Mouse (Mus musculus) cortical plate, adult 2 months (tissue): ENCODE measurements around the gene Klk1b1. TPM values are rescaled to one million over a fixed set of nuclear protein-coding genes. Genes with fewer than 3 reads are reported as not detected.

Source experiments
- H3K27ac ChIP-seq: fragments of 200-500 bp; 2 replicates; pipeline ENCODE4 v1.5.1; 2012; ENCODE audit warnings: low read length, control low read depth, inconsistent platforms; ENCODE audit not compliant: insufficient read depth
- H3K4me1 ChIP-seq: fragments of 200-500 bp; 2 replicates; pipeline ENCODE4 v1.6.1; 2011; ENCODE audit warnings: low read length; ENCODE audit not compliant: control insufficient read depth, insufficient read depth
- H3K4me3 ChIP-seq: fragments of 200-500 bp; 2 replicates; pipeline ENCODE4 v1.5.1; 2011; ENCODE audit warnings: mild to moderate bottlenecking, low read length, control low read depth; ENCODE audit not compliant: insufficient read depth
- CTCF ChIP-seq: fragments of 200-500 bp; IDR thresholded peaks from 2 replicates; pipeline ENCODE4 v1.5.1; 2011; ENCODE audit warnings: mild to moderate bottlenecking, control low read depth, low read length; ENCODE audit not compliant: insufficient read depth; ENCODE audit errors: extremely low read depth
- POLR2A ChIP-seq: fragments of 200-500 bp; IDR thresholded peaks from 2 replicates; pipeline ENCODE4 v1.6.1; 2011; ENCODE audit warnings: mild to moderate bottlenecking, low read length, control low read depth; ENCODE audit not compliant: insufficient read depth; ENCODE audit errors: extremely low read depth
- polyA plus RNA-seq: library from polyadenylated mRNA; depleted of rRNA; stranded (reverse); fragments of >200 nt; gene quantifications from 2 replicates; pipeline ENCODE4 v1.2.3, GENCODE M21; 2012; rRNA removed

Klk1b1 gene
- polyA plus RNA-seq: not detected in 2 replicates

GRCm38 (mm10) chr7:43966451-43966850, at the start of gene Klk1b1:
Gene Klk1b1, plus strand, starts transcription at chr7:43966751.
- Histone ChIP-seq H3K4me3 (no peak within 1 kb of the TSS), H3K27ac (no peak within 1 kb of the TSS), H3K4me1 (no peaks in the 10 kb centered on the region)
- TF ChIP-seq POLR2A (no peak), CTCF (no peak)

DNA sequence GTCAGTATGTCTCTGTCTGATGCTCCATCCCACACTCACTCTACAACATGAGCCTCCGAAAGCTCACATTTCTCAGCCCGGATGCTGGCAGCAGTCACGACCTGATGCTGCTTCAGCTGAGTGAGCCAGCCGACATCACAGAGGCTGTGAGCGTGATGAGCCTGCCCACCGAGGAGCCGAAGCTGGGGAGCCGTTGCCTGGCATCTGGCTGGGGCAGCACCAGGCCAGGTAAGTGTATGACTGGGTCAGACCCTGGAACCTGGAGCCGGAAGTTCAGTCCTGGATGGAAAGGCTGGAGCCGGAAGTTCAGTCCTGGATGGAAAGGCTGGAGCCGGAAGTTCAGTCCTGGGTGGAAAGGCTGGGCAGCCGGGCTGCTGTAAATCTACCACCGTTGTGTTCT, 48.1 kb upstream of the Klk1b1 start:
- Histone ChIP-seq H3K27ac (no peak overlapping the region), H3K4me1 (no peaks in the 10 kb centered on the region), H3K4me3 (no peak overlapping the region)
- no peak for TF ChIP-seq POLR2A
- no peak for TF ChIP-seq CTCF

DNA sequence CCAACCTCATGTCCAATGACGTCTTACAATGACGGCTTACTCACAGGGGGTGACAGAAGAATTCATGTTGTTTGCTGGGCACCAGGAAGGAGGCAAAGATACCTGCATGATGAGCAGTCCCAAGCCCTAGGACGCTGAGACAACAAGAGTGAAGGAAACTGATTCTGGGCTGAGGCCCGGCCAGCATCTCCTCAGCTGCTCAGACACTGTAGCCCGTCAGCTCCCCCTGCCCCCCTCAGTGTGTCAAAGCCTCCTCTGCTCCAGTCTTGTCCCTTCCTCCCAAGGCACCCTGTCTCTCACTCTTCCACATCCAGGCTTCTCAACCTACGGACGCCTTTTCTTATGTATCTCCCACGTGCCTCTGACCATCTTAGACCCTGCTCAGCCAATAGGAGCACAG, 47.7 kb upstream of the Klk1b1 start:
- Histone ChIP-seq H3K4me1 (no peaks in the 10 kb centered on the region), H3K4me3 (no peak overlapping the region), H3K27ac (no peak overlapping the region)
- no peak for TF ChIP-seq CTCF
- no peak for TF ChIP-seq POLR2A

DNA sequence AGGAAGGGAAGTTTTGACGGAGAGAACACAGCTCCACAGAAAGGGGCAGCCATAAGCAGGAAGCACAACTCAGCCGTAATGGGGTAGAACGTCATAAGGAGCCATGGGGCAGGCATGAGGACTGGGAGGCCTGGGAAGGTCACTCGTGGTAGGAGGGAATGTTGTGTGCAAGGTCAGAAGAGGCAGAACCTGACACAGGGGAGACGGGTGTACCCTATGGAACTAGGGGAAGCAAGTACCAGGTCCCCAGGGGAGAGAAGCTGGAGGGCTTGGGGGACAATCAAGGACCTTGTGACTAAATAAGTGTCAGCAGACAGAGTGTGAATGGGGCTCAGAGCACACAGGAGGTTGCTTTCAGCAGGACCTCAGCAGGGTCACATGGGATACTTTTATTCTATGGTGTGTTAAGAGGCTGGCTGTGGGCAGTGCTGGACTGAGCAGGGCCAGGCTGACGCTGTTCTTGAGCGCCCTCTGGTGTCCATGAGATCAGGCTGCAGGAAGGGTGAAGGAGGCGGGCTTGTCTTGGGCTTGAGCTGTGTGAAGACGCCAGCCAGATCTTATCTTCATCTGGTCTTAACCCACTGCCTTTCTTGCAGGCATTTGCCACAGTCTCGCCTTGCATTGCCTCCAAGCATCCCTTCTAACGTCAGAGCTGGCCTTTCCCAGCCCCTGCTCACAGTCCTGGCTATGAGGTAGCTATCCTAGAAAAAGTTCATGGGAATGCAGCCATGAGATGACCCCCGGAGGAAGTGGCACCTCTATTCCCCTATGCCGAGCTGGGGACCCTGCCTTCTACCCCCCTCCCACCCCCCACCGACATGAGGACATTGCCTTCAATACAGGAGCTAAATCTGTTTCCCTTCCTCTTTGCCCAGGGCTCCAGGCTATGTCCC, 46.7 kb upstream of the Klk1b1 start:
- no peaks in the 10 kb centered on the region for H3K4me1 ChIP-seq
- TF ChIP-seq POLR2A (no peak), CTCF (peak; percentile 78)
- no peak overlapping the region for H3K4me3 ChIP-seq
- H3K27ac ChIP-seq: no peak overlapping the region

DNA sequence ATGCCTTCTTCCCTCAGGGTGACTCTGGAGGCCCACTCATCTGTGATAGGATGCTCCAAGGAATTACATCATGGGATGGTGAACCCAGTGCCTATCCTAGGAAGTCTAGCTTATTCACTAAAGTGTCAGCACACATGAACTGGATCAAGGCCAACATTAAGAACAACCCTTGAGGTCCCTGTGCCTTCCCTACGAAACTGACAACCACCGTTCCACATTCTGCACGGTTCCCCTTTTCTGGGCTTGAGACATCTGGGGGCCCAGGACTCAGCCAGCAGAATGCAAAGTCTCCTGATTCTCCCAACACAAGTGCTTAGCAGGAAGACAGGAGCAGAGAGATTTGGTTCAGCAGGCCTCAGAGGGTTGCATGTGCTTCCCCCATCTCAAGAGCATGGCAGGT, 46.0 kb upstream of the Klk1b1 start:
- no peak overlapping the region for H3K27ac ChIP-seq
- H3K4me3 ChIP-seq: no peak overlapping the region
- no peaks in the 10 kb centered on the region for H3K4me1 ChIP-seq
- TF ChIP-seq POLR2A: no peak
- TF ChIP-seq CTCF: no peak

DNA sequence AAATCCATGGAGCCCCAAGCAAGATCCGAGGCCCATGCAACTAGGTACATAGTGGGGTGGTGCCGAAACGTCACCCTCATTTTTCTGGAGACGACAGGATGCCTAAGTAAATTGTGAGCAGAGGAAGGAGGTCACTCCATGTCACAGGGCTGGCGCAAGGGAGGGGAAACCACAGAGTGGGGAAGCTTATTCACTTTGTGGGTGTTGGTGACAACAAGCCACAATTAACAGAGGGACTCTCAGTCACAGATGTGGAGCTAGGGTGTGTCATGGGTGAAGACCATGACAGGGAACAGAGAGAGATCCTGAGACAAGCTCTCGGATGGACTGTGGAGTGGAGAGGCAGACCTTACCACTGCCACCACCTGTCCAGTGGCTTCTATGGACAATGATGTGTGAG, 45.5 kb upstream of the Klk1b1 start:
- TF ChIP-seq CTCF: no peak
- no peak for TF ChIP-seq POLR2A
- no peak overlapping the region for H3K27ac ChIP-seq

GRCm38 (mm10) chr7:43921941-43922340, 44.6 kb upstream of the Klk1b1 start:
- TF ChIP-seq CTCF (no peak), POLR2A (no peak)
- H3K4me3 ChIP-seq: no peak overlapping the region
- no peaks in the 10 kb centered on the region for H3K4me1 ChIP-seq
- H3K27ac ChIP-seq: no peak overlapping the region

More for the DNA sequence above, 45.5 kb upstream of the Klk1b1 start:
- Histone ChIP-seq H3K4me1 (no peaks in the 10 kb centered on the region), H3K4me3 (no peak overlapping the region)

DNA sequence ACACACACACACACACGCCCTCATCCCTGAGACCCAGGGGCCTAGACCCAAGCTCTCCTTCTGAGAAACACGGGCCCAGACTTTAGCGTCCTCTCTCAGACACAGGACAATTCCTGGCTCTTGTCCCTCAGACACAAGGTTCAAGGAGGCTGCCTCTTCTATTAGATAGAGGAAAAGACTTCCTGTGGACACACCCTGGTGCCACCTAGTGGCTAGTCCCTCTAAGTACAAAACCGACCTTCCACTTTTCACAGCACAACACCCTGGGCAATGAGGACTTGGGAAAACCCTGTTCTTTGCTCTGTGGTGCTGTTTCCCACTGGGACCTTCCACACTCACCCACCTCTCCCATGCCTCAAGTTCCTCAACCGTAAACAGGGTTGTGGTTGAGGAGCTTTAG, 40.6 kb upstream of the Klk1b1 start:
- TF ChIP-seq CTCF: 0 out of 2 replicates have a peak, but pooled peaks have one; percentile 5
- TF ChIP-seq POLR2A: no peak
- Histone ChIP-seq H3K27ac (no peak overlapping the region), H3K4me1 (no peaks in the 10 kb centered on the region), H3K4me3 (no peak overlapping the region)

DNA sequence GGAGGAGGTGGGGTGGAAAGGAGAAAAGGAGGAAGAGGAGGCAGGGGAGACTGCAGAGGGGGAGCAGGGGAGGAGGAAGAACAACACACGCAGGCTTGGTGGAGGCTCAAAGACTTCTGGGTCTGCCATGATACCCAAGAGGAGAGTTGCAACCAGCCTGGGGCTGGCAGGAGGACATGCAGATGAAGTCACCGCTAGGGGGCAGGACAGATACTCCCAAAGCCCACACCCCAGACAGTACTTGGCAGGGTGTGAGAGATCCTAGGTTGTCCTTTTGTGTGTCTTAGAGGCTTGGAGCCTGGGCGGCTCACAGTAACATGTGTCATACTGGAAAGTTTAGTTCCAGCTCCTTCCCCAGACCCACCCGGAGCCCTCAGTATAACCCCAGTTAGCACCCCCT, 38.0 kb upstream of the Klk1b1 start:
- H3K27ac ChIP-seq: no peak overlapping the region
- H3K4me1 ChIP-seq: no peaks in the 10 kb centered on the region
- TF ChIP-seq CTCF (peak; percentile 27; the same call in 1 of the 2 replicates), POLR2A (no peak)
- H3K4me3 ChIP-seq: no peak overlapping the region

DNA sequence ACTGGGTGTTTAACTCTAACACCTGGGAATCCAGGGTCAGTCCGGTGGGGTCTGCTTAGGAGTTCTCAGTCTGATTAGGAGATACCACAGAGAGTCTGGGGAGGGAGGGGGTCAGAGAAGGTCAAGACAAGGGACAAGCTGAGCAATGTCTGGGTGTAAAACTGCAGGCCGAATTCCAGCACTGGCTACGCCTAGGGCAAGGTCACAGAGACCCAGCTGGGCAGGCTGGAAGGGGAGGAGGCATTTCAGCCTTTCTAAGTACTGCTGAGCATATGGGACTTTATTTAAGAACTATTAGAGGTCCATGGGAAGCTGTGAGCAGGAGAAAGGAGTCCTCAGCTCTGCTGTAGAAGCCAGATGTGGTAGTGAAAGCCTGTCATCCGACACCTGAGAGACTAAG, 34.2 kb upstream of the Klk1b1 start:
- no peak overlapping the region for H3K4me3 ChIP-seq
- H3K27ac ChIP-seq: no peak overlapping the region
- no peak for TF ChIP-seq CTCF
- H3K4me1 ChIP-seq: no peaks in the 10 kb centered on the region

GRCm38 (mm10) chr7:43933440-43933839, 33.1 kb upstream of the Klk1b1 start, which contains the start of gene Klk15:
Gene Klk15, plus strand, starts transcription at chr7:43933740.
- Histone ChIP-seq H3K27ac (no peak within 1 kb of the TSS), H3K4me3 (no peak within 1 kb of the TSS), H3K4me1 (no peaks in the 10 kb centered on the region)
- TF ChIP-seq CTCF: no peak
